ENCODE assay signal across 8 mouse cellular contexts in the genomic region with DNA sequence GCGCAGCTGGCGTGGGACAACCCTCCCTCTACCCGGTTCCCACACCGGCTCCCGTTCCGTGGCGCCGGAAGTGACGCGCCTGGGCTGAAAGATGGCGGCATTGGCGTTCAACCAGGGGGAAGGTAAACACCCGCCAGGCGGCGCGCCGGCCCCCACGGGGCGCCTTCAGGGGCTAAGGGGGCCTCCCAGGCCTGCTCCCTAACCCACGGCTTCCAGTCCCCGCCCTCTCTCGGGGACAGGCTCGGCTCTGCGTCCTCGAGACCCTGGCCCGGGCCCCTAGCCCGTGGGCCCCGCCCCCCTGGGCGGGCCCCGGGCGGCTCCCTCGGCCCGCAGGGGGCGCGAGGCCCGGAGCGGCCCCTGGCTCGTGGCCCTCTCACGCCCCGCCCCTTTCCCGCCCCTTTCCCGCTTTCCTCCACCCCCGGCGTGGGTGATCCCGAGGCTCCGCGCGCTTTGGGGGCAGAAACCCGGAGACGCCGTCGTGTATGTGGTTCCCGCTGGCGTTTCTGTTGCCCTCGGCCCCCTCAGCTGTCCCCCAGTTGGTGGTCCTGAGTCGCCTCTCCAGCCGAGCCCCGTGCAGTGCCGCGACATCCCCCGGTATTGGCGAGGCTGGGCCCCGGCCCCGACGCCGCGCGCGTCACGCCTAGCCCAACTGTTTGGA. TPM values are rescaled to one million over a fixed set of nuclear protein-coding genes. Genes with fewer than 3 reads are reported as not detected.
DNase-seq lines count a peak whose midpoint lies in the region; ATAC-seq lines count a peak whose summit lies in the region.

Gene Klhl15 (plus strand): TSS at position 68 of the 658 bp plus-strand sequence.

- peak within 1 kb of the TSS; percentile 89 for H3K27ac ChIP-seq in heart, embryonic 12.5 days (ENCODE audit: poor library complexity, severe bottlenecking)
- H3K27ac ChIP-seq in kidney, embryonic 16.5 days (ENCODE audit: low read length): peak within 1 kb of the TSS; percentile 88

- peaks cover 3% of the 10 kb centered on the region; the same call in 1 of the 2 replicates for H3K36me3 ChIP-seq in erythroblast, embryonic 14.5 days (ENCODE audit: control insufficient read depth)
- H3K36me3 ChIP-seq in heart, embryonic 12.5 days: no peaks in the 10 kb centered on the region
- H3K36me3 ChIP-seq in kidney, embryonic 16.5 days (ENCODE audit: insufficient read depth, low read length): 0 out of 2 replicates have a peak, but pooled peaks cover 2% of the 10 kb centered on the region

- ATAC-seq in heart, embryonic 12.5 days (ENCODE audit: insufficient number of reproducible peaks, low FRiP score): peak; percentile 96
- ATAC-seq in kidney, embryonic 16.5 days (ENCODE audit: low FRiP score, low TSS enrichment): peak; percentile 99

- H3K4me3 ChIP-seq in erythroblast, embryonic 14.5 days (replicated peaks): peak within 1 kb of the TSS; percentile 92
- peak within 1 kb of the TSS; percentile 84 for H3K4me3 ChIP-seq in heart, embryonic 12.5 days
- peak within 1 kb of the TSS; percentile 68 for H3K4me3 ChIP-seq in kidney, embryonic 16.5 days (ENCODE audit: low read length)

- H3K9ac ChIP-seq in heart, embryonic 12.5 days: peak within 1 kb of the TSS; percentile 85
- peak within 1 kb of the TSS; percentile 71 for H3K9ac ChIP-seq in kidney, embryonic 16.5 days (replicated peaks; ENCODE audit: low read length)

- 0 out of 2 replicates have a peak, but pooled peaks cover 2% of the 10 kb centered on the region for H3K9me3 ChIP-seq in erythroblast, embryonic 14.5 days (ENCODE audit: control insufficient read depth, low read length)
- H3K9me3 ChIP-seq in heart, embryonic 12.5 days (replicated peaks): no peaks in the 10 kb centered on the region
- no peaks in the 10 kb centered on the region for H3K9me3 ChIP-seq in kidney, embryonic 16.5 days (ENCODE audit: low read length)

- peak; percentile 91 for DNase-seq in CD4-positive, CD25-positive, alpha-beta regulatory T cell, adult 2 months (ENCODE audit: low read depth, low spot score)
- DNase-seq in brain, embryonic 18.5 days (ENCODE audit: low read depth, low spot score): peak; percentile 69
- peak; percentile 87 for DNase-seq in liver
- peak; percentile 52 to 75 for DNase-seq in monocyte, adult 2 months (ENCODE audit: low read depth in 1 of 2, low spot score in 2 of 2)
- peak; percentile 66 to 77 for DNase-seq in spleen, postnatal 14 days (ENCODE audit: low spot score in 2 of 2)

- WGBS in heart, embryonic 12.5 days: 6% methylated on average over 55 of the region's 70 CpGs
- WGBS in kidney, embryonic 16.5 days: 13% methylated on average over 36 of the region's 70 CpGs

- peaks cover 12% of the 10 kb centered on the region for H3K4me1 ChIP-seq in erythroblast, embryonic 14.5 days (ENCODE audit: control insufficient read depth)
- no peaks in the 10 kb centered on the region for H3K4me1 ChIP-seq in heart, embryonic 12.5 days (replicated peaks)
- H3K4me1 ChIP-seq in kidney, embryonic 16.5 days (ENCODE audit: insufficient read depth, low read length): no peaks in the 10 kb centered on the region

- peak within 1 kb of the TSS; percentile 61 for H3K4me2 ChIP-seq in heart, embryonic 12.5 days
- peak within 1 kb of the TSS; percentile 61 for H3K4me2 ChIP-seq in kidney, embryonic 16.5 days (replicated peaks; ENCODE audit: low read depth, low read length)

- peaks cover 23% of the 10 kb centered on the region for H3K27me3 ChIP-seq in erythroblast, embryonic 14.5 days (ENCODE audit: control insufficient read depth)
- H3K27me3 ChIP-seq in heart, embryonic 12.5 days (replicated peaks): peaks cover 47% of the 10 kb centered on the region
- H3K27me3 ChIP-seq in kidney, embryonic 16.5 days (ENCODE audit: insufficient read depth, low read length): peaks cover 43% of the 10 kb centered on the region

RNA-seq across cellular contexts. Expression of gene Klhl15, which starts in this region (rescaled TPM):
- polyA plus RNA-seq in erythroblast, embryonic 14.5 days (2012): 2.2 and 2.4 TPM in 2 replicates
- 5.4 and 6.0 TPM in 2 replicates for polyA plus RNA-seq in heart, embryonic 12.5 days (2016; fragmentation: Nextera tagmentation; extraction: Ambion mirVana)
- polyA plus RNA-seq in kidney, embryonic 16.5 days (2015; fragmentation: Nextera tagmentation; extraction: Ambion mirVana): 7.0 and 8.6 TPM in 2 replicates

Comparison
In these comparisons a context has a peak if more than half of its experiments do, and no peak if none do; other contexts are left out.
1. Peak in every context shown above with its lines: DNase-seq, ATAC-seq, H3K4me3 ChIP-seq and H3K27ac ChIP-seq.